Mouse (Mus musculus) heart, adult 18-20 months (tissue): ENCODE results near the gene Hsdl1. TPM values are rescaled to one million over a fixed set of nuclear protein-coding genes. Genes with fewer than 3 reads are reported as not detected.

ENCODE experiments used
- DNase-seq, 2 experiments: peaks; one replicate each; pipeline ENCODE4 v3.0.0; 2021 to 2022; ENCODE audit warnings: mixed read lengths in 1 of 2
- long read RNA-seq, 2 experiments: library from polyadenylated mRNA; stranded (forward); transcript quantifications; one replicate each; pipeline ENCODE4 v2.0.0; 2021
- total RNA-seq, 2 experiments: library from RNA; stranded (reverse); gene quantifications; 2 replicates each; pipeline ENCODE4 v1.2.3; 2021

Hsdl1 gene
- 10 to 100 TPM; 21.3 to 22.9 TPM for total RNA-seq
- long read RNA-seq, experiment 1, transcript Hsdl1-201 (5 exons, 3,141 nt), result major isoform, 24 of 27 reads
- long read RNA-seq, experiment 1, partial matches to known transcripts, result 2 of 27 reads
- long read RNA-seq, experiment 1, other reads (novel, unspliced or antisense), result 1 of 27 reads
- long read RNA-seq, experiment 2, transcript Hsdl1-201 (5 exons, 3,141 nt), result major isoform, 11 of 19 reads
- long read RNA-seq, experiment 2, partial matches to known transcripts, result 1 of 19 reads
- long read RNA-seq, experiment 2, other reads (novel, unspliced or antisense), result 7 of 19 reads

DNA sequence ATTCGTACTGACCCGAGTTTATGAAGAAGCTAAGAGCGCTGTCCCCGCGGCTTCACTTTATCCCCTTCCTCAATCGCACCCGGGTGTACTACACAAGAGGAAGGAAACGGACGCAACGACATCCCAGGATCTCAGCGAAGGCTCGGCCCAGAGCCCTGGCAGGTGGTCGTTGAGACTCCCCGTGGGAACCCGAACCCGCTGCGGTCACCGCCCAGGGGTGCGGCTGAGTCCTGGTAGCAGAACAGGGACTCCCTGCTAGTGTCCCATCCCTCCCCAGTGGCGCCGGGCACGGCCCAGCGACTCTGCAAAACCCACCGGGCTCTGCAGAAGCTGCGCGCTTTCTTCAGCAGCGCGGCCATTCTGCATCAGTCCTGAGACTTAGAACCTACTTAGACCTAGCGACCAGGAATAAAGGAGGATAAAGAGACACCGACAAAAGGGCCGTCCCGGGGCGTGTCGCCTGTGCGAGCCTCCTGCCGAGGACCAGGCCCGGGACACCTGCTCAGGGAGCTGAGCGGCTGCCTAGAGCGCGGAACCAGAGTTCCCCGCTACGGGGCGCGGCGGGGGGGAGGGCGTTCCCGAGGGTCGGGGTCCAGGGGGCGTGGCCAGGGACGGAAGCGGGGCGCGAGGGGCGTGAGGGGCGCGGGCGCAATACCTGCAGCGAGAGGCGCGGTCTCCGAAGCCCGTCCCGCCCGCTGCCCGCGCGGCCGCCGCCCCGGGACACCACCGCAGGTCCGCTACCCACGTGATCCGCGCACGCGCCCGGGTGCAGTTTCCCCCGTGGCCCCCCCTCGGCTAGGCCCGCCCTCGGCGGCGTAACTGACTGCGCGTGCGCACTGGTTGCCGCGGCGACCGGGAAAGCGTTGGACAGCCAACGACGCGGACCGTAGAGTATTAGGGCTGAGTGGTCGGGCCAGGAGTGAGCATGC, at the start of gene Hsdl1, which contains the start of gene Dnaaf1:
Hsdl1 (minus strand) TSS at position 747 of the 929 bp plus-strand sequence.
Dnaaf1 (plus strand) TSS at position 799 of the 929 bp plus-strand sequence.
- peak; percentile 97 to 99 for DNase-seq

DNA sequence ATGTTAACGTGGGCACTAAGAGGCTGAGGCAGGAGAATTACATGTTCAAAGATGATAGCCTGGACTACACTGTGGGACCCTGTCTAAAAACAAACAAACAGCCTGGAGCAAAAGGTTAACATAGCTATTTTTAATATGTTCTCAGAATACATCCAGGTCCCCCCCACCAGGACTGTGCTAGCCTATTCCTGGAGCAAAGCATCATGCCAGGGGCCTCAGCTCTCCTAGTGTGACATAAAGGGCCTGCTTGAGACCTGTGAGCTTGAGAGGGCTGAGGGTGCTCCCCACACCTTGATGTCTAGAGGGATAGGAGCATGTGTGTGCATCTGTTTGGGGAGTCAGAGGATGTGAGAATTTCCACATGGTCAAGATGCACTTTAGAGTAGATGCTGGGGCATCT, 48.8 kb upstream of the Hsdl1 start:
- no peak for DNase-seq

DNA sequence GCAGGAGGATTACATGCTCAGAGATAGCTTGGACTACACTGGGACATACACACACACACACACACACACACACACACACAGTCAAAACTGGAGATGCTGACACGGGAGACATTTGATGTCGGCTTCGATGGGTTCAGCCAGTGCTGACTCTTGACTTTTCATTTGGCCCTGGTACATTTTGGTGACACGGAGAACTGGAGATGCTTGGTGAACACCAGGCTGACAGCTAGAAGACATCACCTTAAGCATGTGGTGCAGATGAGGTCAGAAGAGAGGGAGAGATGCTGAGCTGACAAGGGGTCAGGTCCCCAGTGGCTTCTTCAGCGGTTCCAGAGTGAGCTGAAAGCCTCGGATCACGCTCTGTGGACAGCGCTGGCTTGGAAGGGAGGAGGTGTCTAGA, 48.1 kb upstream of the Hsdl1 start:
- no peak for DNase-seq

DNA sequence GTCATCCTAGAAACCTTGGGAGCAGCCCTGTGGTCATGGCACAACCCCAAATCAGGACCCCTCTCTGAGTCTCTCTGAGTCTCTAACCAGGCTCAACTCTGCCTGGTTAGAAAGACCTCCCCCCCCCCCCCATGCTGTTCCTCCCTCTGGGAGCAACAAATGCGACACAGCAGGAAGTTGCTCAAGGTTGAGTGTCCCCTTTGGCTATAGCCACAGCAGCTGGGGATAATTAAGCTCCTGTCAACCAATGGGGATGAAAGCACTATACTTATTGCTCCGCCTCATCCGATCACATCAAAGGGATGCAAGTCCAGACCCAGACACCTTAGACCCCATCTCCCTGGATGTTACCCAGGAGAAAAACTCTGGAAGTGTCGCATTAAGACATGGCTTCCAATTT, 47.6 kb upstream of the Hsdl1 start:
- DNase-seq, result no peak

DNA sequence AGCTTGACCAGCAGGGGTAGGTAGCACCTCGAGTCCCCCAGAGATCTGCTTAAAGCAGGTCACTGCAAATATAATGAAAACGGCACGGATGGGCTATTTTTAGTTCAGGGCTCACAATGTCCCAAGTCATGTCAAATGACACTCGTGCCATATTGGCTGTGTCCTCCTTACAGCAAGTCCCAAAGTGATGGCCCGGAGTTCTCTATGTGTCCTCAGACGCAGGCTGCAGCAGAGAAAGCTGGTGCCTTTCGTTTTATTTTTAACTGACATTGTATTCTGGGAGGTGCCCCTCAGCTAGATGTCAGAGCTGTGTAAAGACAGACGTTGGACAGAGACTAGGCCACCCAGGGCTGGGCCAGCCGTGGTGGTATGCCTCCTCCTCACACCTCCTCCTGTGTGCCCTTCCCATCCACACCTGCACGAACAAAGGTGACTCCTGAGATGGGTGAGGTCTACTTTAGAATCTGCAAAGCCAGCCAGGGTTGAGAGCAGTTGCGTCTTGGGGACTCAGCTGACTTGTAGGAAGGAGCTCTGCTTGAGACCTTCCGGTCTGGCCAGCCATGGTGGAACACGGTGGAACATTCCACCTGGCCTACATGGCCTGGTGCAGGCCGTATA, 46.0 kb upstream of the Hsdl1 start:
- peak; percentile 31 to 57 for DNase-seq

DNA sequence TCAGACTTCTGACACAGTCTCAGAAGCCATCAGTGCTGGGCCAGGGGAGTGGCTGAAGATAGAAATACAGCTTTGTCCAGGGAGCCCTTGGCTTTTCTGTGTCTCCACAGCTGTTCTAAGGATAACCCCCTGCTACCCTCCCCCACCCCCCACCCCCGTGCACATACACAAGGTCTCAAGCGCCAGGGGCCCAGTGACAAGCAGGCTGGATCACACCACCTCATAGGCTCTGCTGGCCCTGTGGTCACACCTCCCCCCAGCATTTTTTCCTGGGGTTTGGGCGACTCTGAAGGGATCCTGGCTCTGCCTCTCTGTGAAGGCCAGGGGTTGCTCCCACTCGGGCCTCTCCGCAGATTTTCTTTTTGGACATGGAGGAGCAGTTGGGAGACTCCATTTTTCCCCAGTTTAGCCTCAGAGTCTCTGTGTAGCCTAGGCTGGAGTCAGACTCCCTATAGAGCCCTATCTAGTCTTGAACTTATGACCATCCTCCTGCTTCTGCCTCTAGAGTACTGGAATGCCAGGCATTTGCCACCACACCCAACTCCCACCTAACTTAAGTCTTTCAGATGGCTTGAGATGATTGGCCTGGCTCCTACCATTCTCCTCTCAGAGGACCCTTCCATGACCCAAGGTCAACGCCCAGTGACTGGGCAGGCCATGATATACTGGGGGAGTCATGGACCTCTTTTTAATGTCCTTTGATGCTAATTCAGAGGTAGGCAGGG, 45.3 kb upstream of the Hsdl1 start:
- DNase-seq, result no peak

DNA sequence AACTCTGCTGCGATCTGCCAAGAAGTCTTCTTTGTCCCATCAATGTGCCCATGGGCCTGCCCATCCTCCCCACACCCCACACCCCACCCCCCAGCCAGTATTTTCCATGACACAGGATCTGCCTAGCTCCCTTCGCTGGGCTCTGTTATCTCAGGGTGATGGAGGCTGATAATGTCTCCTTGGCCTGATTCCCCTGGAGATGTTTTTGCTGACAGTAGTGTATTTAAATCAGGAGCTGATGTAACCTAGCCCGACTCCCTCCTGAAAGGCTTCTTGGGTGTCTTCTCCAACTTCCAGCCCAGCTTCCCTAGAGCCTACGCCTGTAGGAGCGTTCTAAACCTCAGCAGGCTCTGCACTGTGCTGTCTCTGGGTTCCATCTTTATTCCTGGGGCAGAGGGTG, 43.9 kb upstream of the Hsdl1 start:
- DNase-seq, result no peak

DNA sequence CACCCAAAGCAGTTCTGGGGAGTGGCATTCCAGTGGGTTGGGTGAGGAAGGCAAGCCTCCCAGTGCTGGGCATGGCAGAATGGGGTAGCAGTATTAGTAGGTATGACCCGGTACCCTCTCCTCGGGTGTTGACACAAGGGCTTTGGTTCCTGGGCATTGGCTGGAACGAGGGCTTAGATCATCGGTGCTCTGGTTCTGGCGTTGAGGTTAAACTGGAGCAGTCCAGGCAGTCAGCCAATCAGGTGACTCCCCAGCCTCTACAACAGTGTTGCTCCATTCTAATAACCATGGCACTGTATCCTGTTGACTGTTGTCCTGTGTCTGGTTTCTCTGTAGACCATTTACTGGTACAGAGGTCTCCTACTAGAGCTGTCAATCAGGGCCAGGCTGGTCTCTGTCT, 42.6 kb upstream of the Hsdl1 start:
- peak; percentile 59 to 77 for DNase-seq

DNA sequence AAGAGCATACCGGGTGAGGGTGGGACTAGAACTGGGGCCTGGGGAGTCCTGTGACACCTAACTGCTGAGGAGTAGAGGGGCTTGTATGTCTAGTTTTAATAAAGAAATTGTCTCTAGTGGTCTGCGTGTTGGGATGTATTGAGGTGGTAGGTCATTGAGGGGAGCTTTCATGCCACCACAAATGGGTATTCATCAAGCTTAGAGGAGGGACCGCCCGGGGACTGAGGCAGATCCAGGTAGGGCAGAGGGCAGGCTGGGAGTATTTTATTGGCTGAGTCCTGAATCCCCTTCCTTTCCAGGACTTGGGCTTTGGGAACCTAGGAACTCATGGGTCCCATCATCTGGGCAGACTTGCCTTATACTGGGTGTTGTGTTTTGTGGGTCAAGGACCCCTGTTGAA, 41.8 kb upstream of the Hsdl1 start:
- no peak for DNase-seq

DNA sequence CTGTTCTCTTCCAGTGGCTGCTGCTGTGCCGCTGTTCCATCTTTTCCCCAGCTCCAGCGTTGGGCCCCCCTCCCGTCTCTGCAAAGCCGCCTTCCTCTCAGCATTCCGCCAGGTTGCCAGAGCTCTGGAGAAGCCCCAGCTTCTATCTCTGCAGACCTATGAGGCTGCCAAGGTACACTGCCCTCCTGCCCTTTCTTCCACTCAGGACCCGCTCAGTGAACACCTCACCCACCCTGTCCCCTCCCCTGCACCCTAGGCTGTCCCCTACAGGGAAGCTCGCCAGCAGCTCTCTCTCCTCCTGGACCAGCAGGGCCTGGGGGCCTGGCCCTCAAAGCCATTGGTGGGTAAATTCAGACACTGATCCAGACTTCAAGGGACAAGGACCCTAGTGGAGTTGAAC, 41.4 kb upstream of the Hsdl1 start:
- no peak for DNase-seq

DNA sequence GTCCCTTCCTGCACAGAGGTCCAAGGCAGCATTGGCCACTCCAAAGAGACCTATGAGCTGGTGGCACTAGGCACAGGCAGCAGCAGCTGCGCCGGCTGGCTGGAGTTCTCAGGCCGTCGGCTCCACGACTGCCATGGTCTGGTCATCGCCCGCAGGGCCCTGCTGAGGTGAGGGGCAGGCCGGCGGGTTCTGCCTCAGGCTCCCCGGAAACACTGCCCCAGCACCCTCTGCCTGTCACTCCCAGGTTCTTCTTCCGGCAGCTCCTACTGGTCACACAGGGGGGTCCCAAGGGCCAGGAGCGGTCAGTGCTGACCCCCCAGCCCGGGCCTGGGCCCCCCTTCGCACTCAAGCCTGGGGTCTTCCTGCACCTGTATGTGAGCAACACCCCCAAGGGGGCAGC, 40.1 kb upstream of the Hsdl1 start:
- no peak for DNase-seq

DNA sequence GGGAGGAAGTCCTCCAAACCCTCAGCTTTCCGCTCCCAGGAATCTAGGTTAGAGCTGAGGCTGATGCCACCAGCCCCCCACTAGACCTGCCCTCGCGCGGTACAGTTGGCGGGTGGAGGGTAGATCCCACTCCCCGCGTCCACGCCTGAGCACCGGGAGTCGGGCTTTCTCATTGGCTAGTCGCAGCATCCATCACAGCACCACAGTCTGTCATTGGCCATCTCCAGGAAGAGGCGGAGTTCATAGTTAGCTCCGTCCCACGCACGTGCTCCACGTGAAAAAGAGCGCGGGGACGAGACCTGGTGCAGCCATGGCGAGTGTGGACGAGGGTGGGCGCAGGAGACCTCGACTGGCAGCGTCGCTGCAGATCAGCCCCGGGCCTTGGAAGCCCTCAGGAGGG, 37.5 kb upstream of the Hsdl1 start, which contains the start of gene Adad2:
Adad2 (plus strand) TSS at position 277 of the 400 bp plus-strand sequence.
- no peak for DNase-seq

DNA sequence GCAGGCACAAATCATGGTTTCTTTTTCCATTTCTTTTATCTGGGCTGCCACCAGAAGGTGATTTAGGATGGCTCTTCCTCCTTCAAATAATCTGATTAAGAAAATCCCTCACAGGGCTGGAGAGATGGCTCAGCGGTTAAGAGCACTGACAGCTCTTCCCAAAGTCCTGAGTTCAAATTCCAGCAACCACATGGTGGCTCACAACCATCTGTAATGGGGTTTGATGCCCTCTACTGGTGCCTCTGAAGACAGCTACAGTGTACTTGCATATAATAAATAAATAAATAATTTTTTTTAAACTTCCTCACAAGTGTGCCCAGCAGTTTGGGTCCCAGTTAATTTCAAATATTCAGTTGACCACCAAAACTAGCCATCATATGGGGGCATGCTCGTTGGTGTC, 31.2 kb upstream of the Hsdl1 start:
- no peak for DNase-seq

DNA sequence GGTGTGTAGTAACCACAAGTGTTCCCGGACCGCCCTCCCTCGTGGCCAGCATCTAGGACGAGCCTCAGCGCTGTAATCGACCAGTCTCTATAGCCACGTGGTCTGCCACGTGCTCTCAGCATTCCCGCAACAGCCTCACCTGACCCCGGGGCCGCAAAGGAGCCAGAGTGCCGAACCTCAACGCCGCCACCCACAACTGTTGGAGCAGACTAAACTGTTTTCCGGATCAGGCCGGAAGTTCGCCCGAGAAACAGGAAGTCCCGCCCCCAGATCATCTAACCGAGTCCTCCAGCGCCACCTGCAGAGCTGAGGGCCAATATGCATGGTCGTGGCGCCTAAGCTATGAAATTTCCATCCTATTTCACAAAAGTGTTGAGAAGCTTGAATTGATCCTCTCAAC, 30.0 kb upstream of the Hsdl1 start, which contains the start of gene Taf1c:
Taf1c (minus strand) TSS at position 227 of the 400 bp plus-strand sequence.
- peak; percentile 93 to 99 for DNase-seq

DNA sequence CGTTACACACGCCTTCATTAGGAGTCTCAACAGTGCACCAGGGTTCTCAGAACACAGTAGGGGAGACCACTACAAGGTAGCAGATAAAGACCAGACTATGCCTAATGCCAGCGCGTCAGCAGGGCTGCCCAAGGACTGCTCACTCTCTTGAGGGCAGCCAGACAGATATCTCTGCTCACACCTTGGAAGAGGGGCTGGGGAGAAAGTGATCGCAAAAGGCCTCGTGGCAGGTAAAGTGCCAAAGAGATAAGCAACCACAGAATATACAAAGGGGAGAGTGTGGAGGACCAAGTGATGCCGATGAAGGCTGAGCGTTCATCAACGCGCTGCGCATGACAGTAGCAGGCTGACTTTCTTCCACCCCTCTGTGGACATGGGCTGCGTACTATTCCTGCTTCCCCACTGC, 29.4 kb upstream of the Hsdl1 start:
- no peak for DNase-seq

DNA sequence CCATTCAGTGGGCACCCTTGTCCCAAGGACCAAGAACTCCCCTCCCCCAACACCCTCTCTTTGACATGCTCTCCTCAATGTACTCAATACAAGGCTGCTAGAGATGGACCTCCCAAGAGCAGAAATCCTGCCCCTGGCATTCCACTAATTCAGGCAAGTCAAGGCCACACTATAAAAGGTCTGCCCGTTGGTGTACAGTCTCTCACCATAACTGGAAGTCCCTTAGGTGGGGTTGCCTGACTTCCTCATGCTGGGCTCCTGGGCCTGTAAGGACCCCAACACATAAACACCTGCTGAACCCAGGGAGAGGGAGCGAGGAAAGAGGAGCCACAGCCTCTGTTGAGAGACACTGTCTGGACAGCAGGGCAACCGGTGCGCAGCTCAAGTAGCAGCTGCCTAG, 28.8 kb upstream of the Hsdl1 start:
- no peak for DNase-seq

DNA sequence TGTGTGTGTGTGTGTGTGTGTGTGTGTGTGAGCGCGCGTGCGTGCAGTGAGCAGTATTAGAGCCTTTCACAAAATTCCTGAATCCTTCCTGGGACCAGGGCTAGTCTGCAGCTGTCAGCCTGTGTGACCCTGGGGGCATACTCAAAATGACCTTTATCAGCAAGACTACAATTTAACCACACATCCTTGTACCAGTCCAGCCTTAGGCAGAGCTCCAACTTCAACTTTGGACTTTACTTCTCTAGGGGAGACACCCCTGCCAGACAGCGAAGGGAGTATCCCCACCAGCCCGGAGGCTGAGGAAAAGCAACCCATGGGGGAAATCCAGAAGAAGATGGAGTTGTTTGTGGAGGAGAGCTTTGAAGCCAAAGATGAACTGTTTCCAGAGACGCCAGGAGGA, 16.5 kb upstream of the Hsdl1 start:
- DNase-seq, result no peak

DNA sequence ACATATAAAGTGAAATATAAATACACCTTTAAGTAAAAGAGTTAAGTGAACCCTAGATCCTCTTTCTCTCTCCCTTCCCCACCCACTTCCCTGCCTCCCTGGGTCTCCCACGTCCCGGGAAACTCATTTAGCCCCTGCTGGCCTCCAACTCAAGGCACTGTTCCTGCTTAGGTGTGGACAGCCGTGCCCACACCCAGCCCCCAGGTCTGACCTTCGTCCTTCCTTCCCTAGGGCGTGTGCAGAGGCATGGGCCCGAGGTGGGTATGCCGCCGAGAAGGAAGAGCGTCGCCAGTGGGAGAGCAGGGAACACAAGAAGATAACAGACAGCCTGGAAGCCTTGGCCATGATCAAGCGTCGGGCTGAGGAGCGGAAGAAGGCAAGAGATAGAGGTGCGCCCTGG, 15.4 kb upstream of the Hsdl1 start:
- no peak for DNase-seq

DNA sequence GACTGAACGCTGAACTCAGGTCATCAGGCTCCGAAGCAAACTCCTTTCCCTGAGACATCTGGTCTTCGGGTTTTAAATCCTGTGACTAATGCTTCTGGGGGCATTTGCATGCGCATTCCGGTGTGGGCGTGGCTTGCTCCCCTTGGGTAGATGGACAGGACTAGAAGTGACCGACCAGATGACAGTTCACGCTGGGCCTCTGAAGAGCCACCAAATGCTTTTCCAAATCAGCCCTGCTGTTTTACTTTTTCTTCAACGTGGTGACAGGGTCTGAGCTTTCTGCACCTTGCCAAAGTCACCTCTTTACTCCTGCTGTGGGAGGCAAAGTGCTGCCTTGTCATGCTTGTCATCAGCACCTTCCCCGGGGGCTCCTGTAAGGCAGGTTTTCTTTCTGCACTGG, 13.9 kb upstream of the Hsdl1 start:
- no peak for DNase-seq

DNA sequence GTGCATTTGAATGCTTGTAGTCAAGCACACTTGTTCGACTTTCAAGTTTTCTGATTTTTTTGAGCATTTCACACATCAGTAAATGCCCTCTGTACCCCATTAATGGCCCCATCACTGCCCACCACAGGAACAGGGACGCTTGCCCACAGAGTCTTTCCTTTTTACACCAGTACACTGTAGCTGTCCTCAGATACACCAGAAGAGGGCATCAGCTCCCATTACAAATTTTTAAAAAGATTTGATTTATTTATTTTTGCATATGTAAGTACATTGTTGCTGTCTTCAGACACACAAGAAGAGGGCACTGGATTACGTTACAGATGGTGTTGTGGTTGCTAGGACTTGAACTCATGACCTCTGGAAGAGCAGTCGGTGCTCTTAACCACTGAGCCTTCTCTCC, 13.3 kb upstream of the Hsdl1 start:
- DNase-seq, result no peak

DNA sequence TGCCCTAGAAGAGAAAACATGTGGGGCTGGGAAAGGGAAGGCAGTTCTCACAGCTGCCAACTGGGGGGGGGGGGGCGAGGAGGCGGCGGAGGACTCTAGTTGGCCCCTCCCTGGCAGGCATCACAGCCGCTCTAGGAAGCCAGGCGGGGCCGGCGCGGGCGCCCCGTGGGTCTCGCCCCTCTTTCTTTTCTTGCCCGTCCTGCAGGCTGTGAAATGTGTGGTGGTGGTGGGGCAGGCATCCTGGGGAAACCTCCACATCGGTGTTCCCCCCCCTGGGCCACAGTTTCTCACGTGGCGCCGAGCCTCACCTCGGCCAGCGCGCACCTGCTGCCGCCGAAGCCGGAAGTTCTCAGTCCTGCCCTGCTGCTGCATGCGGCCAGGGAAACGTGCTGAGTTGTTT, 10.9 kb upstream of the Hsdl1 start:
- DNase-seq, result no peak
